Mouse (Mus musculus) lung, postnatal 0 days (tissue): ENCODE results near the gene Timm44. TPM values are rescaled to one million over a fixed set of nuclear protein-coding genes. Genes with fewer than 3 reads are reported as not detected.

ENCODE experiments used
- ATAC-seq: fragments of 200-750 bp; cut with Nextera tagmentation; 2 replicates; pipeline ENCODE4 v1.8.0; 2017; ENCODE audit warnings: moderate library complexity
- DNase-seq: peaks from one replicate; pipeline ENCODE4 v3.0.0-alpha.2; 2016; ENCODE audit warnings: low spot score
- H3K27ac ChIP-seq: fragments of 300-500 bp; sonication (generic); 2 replicates; pipeline ENCODE4 v1.5.1; 2014; ENCODE audit warnings: antibody characterized with exemption, mild to moderate bottlenecking, low read length, mixed read lengths
- H3K27me3 ChIP-seq: fragments of 300-500 bp; sonication (generic); replicated peaks from 2 replicates; pipeline ENCODE4 v1.6.1; 2014; ENCODE audit warnings: low read length, mixed read lengths; ENCODE audit not compliant: insufficient read depth
- H3K36me3 ChIP-seq: fragments of 300-500 bp; sonication (generic); 2 replicates; pipeline ENCODE4 v1.6.1; 2014; ENCODE audit warnings: low read length, mixed read lengths; ENCODE audit not compliant: insufficient read depth
- H3K4me1 ChIP-seq: fragments of 300-500 bp; sonication (generic); 2 replicates; pipeline ENCODE4 v1.6.1; 2014; ENCODE audit warnings: antibody characterized with exemption, low read depth, low read length, mixed read lengths; ENCODE audit not compliant: insufficient read depth
- H3K4me2 ChIP-seq: fragments of 300-500 bp; sonication (generic); replicated peaks from 2 replicates; pipeline ENCODE4 v1.6.1; 2014; ENCODE audit warnings: low read depth, mild to moderate bottlenecking, low read length, moderate library complexity, mixed read lengths
- H3K4me3 ChIP-seq: fragments of 300-500 bp; sonication (generic); 2 replicates; pipeline ENCODE4 v1.5.1; 2014; ENCODE audit warnings: low read depth, low read length
- H3K9ac ChIP-seq: fragments of 300-500 bp; sonication (generic); replicated peaks from 2 replicates; pipeline ENCODE4 v1.6.1; 2014; ENCODE audit warnings: low read depth, mild to moderate bottlenecking
- H3K9me3 ChIP-seq: fragments of 300-500 bp; sonication (generic); 2 replicates; pipeline ENCODE4 v1.6.1; 2016; ENCODE audit warnings: low read length, mixed read lengths
- CTCF ChIP-seq: IDR thresholded peaks from 2 replicates; pipeline ENCODE4 v1.5.1; 2016; ENCODE audit warnings: antibody characterized with exemption, mild to moderate bottlenecking
- EP300 ChIP-seq: IDR thresholded peaks from 2 replicates; pipeline ENCODE4 v1.6.1; 2016; ENCODE audit warnings: antibody characterized with exemption, mild to moderate bottlenecking, control low read depth
- WGBS: fragments of 180-500 bp; shearing (Covaris S2); extraction: QIAGEN DNeasy Blood & Tissue Kit; methylation state at CpG from one replicate; pipeline ENCODE4 v1.1.7; 2014; 5-methylcytosine and 5-hydroxymethylcytosine counted together
- polyA plus RNA-seq: library from polyadenylated mRNA; unstranded; fragments of >200 nt; fragmentation: Nextera tagmentation; extraction: Ambion mirVana; gene quantifications from 2 replicates; pipeline ENCODE4 v1.2.1, GENCODE M21; 2015

The Timm44 gene
- polyA plus RNA-seq, 1 experiment from 2014 or later = 36.1 TPM

GRCm38 (mm10) chr8:4245061-4245460, 30.7 kb downstream of the Timm44 start:
- 92% methylated on average over 5 of the region's 5 CpGs for WGBS
- no peaks in the 10 kb centered on the region for H3K9me3 ChIP-seq
- H3K27ac ChIP-seq = no peak overlapping the region
- H3K4me3 ChIP-seq = no peak overlapping the region
- no peak overlapping the region for H3K9ac ChIP-seq
- DNase-seq = no peak
- H3K4me2 ChIP-seq = no peak overlapping the region
- no peaks in the 10 kb centered on the region for H3K27me3 ChIP-seq
- peaks cover 2% of the 10 kb centered on the region; the same call in 1 of the 2 replicates for H3K4me1 ChIP-seq
- TF ChIP-seq CTCF (no peak), EP300 (no peak)
- H3K36me3 ChIP-seq = peaks cover 27% of the 10 kb centered on the region
- no peak for ATAC-seq

GRCm38 (mm10) chr8:4239193-4239890, 36.4 kb downstream of the Timm44 start:
- H3K36me3 ChIP-seq = peaks cover 15% of the 10 kb centered on the region; the same call in 1 of the 2 replicates
- peak; percentile 35 for DNase-seq
- peak; percentile 7 for ATAC-seq
- no peaks in the 10 kb centered on the region for H3K27me3 ChIP-seq
- H3K4me2 ChIP-seq = peak overlapping the region; percentile 85
- WGBS = 9% methylated on average over 19 of the region's 19 CpGs
- H3K9ac ChIP-seq = peak overlapping the region; percentile 78
- H3K27ac ChIP-seq = peak overlapping the region; percentile 95
- peaks cover 9% of the 10 kb centered on the region; the same call in 1 of the 2 replicates for H3K4me1 ChIP-seq
- peak overlapping the region; percentile 77 for H3K4me3 ChIP-seq
- no peaks in the 10 kb centered on the region for H3K9me3 ChIP-seq
- no peak for TF ChIP-seq EP300
- TF ChIP-seq CTCF = no peak

- peak within 1 kb of the TSS; percentile 95 for H3K27ac ChIP-seq
- peaks cover 7% of the 10 kb centered on the region; the same call in 1 of the 2 replicates for H3K36me3 ChIP-seq
- peak; percentile 75 for TF ChIP-seq CTCF
- TF ChIP-seq EP300 = no peak
- peak within 1 kb of the TSS; percentile 78 for H3K9ac ChIP-seq
- peak within 1 kb of the TSS; percentile 85 for H3K4me2 ChIP-seq
- WGBS = 1% methylated on average over 56 of the region's 71 CpGs
- DNase-seq (peak; percentile 100), ATAC-seq (peak; percentile 96)
- H3K9me3 ChIP-seq = no peaks in the 10 kb centered on the region
- no peaks in the 10 kb centered on the region for H3K27me3 ChIP-seq
- H3K4me3 ChIP-seq = peak within 1 kb of the TSS; percentile 77
- peaks cover 9% of the 10 kb centered on the region; the same call in 1 of the 2 replicates for H3K4me1 ChIP-seq
Measured at GRCm38 (mm10) chr8:4238434-4239192, 37.1 kb downstream of the Timm44 start, which contains the start of the genes Map2k7 and Gm49320. Map2k7 (plus strand) TSS chr8:4238740. Gm49320 (plus strand) TSS chr8:4238865.

- H3K27ac ChIP-seq = peak overlapping the region; percentile 95
- H3K9ac ChIP-seq = peak overlapping the region; percentile 78
- H3K4me2 ChIP-seq = peak overlapping the region; percentile 85
- H3K36me3 ChIP-seq = 0 out of 2 replicates have a peak, but pooled peaks cover 3% of the 10 kb centered on the region
- DNase-seq (peak; percentile 37), ATAC-seq (no peak)
- H3K27me3 ChIP-seq = no peaks in the 10 kb centered on the region
- no peaks in the 10 kb centered on the region for H3K9me3 ChIP-seq
- H3K4me1 ChIP-seq = peaks cover 9% of the 10 kb centered on the region; the same call in 1 of the 2 replicates
- 14% methylated on average over 15 of the region's 15 CpGs for WGBS
- H3K4me3 ChIP-seq = peak overlapping the region; percentile 77
- TF ChIP-seq CTCF (no peak), EP300 (no peak)
Measured at GRCm38 (mm10) chr8:4237814-4238433, 37.8 kb downstream of the Timm44 start.

- H3K27ac ChIP-seq = peak overlapping the region; percentile 70
- H3K4me2 ChIP-seq = 0 out of 2 replicates have a peak overlapping the region, but pooled peaks have one; percentile 21
- no peaks in the 10 kb centered on the region for H3K9me3 ChIP-seq
- H3K9ac ChIP-seq = no peak overlapping the region
- 43% methylated on average over 10 of the region's 10 CpGs for WGBS
- H3K27me3 ChIP-seq = no peaks in the 10 kb centered on the region
- no peak overlapping the region for H3K4me3 ChIP-seq
- DNase-seq (peak; percentile 82), ATAC-seq (peak; percentile 87)
- H3K36me3 ChIP-seq = no peaks in the 10 kb centered on the region
- TF ChIP-seq CTCF (no peak), EP300 (no peak)
- no peaks in the 10 kb centered on the region for H3K4me1 ChIP-seq
Measured at GRCm38 (mm10) chr8:4230612-4231351, 44.9 kb downstream of the Timm44 start.
